Mouse (Mus musculus): Measurements from ENCODE around the gene Fancd2os.

DNA sequence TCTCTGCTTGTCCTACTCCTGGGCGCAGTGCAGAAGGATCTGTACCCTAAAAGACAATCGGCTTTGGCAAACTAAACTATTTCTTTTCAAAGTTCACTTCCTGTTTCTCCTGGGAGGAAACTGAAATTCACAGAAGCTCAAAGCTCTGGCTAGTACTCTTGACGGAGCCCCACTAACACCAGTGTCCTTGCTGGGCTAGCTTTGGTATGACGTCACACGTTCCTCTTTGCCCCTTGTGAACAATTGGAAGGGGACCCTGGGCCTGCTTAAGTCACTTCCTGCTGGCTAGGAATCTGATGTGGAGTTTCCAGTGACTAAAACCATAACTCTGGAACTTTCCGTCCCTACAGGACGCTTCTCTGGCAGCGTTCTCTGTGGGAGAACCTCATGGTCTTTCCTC lies 44.3 kb upstream of the Fancd2os start:
- no peak for TF ChIP-seq CTCF (IDR thresholded peaks at IDR 0.05; ENCODE audit: borderline replicate concordance, insufficient read depth, low read depth, low read length)
- TF ChIP-seq POLR2A (IDR thresholded peaks at IDR 0.05; ENCODE audit: borderline replicate concordance, insufficient read depth, low read length) = no peak

All from cerebellum, adult 2 months (tissue).